Mouse (Mus musculus) thymus, postnatal 14 days (tissue): Measurements from ENCODE around the gene H2al1n.
"Not testable (repeated sequence)": the region's sequence is repeated elsewhere in the genome, so short reads cannot be mapped to it uniquely, and the experiment has no call there.

ENCODE experiments used
- DNase-seq: peaks from one replicate; pipeline ENCODE4 v3.0.0; 2021

H2al1n gene

DNA sequence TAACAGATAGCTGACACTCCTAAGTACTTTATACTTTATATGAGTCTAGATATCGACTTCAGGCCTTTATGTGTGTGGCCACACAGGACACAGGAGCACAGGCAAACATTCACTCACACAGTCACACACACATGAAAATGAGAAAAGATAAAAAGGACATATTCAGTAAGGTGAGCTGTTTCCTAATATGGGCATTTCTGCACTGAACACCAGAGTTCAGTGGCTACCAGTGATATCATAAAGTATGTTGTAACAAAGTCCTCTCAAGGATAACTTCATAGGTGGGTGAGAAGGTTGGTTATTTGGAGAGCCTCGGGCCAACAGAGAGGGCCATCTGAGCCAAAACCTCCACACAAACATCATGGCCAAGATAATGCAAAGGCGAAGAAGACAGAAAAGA, at the start of gene H2al1n:
Gene H2al1n (plus strand): TSS at position 301 of the 400 bp plus-strand sequence.
- not testable (repeated sequence) for DNase-seq

DNA sequence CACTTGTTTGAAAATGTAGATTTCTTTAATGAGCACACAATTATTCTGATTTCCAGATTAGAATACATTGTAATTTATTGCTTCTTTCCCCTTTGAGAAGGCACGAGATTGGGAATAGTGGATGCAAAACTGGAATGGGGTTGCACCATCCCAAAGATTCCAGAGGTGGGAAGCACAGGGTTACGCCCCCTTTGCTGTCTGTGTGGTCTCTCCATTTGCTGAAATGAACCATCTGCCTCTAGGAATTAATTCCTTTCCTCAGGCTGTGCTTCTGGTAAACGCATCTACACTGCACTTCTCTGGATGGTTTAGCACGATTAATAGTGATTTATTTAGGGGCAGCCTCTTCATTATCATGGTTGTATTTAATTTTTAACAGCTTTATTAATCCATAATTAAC, 11.7 kb upstream of the H2al1n start:
- DNase-seq, result no peak

DNA sequence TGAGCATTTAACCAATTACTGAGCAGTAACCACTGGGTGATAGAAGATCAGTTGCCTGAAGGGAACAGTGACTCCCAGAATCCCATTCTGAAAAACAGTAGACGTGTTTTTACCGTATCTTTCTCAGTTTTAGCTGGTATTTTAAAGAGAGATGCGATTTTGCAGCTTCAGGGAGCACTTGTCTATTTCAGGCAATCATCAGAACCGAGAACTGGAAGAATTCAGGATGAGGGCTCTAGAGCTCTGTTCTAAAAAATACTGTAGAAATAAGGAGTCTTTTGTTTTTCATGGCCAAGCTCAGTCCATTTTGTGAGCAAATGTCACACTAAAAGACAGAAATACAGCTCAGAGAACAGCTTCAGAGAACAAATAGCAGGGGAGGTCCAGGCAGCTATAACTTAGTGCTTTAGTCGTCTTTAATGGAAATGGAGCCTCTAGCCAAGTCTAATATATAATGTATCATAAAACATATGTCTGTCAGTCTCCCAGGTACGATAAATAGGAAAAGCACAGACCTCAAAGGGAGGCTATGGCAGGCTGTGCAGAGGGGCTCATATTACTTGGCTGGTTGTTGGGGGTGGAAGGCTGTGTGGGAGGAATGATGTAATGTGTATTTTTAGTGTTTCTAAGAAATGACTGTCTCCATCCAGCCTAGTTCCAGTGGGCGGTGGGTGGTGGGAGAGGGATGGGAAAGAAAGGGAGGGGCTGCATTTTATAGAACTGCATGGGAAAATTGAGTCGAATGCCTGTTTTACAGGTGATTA, 4.7 kb upstream of the H2al1n start:
- no peak for DNase-seq

DNA sequence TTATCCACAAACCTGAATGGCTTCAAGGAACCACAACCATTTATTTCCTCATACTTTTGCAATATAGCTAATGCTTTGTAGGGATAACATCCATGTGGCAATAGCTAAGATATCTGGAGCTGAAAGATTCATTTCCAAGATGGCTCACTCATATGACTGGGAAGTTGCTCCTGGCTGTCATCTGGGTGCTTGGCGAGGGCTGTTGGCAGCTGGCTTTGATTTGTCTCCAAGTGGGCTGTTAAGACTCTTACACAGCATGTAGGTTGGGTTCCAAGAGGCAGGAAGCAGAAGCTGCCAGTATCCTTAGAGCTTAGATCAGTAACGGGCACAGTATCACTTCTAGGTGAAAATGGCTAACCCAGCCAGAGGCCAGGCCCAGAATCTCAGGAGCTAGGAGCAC, 18.3 kb downstream of the H2al1n start:
- no peak for DNase-seq

DNA sequence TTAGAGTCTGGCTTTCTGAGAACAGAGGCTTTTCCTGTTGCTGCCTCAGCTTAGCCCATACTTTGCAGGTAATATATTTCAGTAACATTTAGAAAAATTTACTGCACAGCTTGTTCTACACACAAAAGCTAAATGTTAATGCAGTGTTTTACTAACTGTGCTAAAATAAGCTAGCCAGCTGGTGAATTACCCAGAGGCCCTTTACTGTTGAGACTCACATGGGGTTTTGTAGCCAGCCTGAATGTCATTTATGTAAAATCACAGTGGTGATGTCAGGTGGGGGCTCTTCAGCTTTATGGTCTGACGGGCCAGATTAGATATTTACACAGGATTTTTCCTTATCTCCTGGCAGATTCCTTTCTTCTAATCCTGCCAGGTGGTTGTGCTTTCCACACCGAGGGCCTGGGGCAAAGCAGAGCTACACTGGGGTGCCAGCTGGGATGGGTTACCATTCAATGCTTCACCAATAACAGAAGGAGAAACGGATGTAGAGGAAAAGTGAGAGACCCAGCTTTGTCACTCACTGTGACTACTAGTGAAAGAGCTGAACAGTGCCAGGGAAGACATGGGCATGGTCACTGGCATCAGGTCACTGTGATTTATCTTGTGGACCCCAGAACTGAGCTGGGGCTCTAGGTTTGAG, 48.8 kb downstream of the H2al1n start:
- DNase-seq, result no peak
